Mouse (Mus musculus) layer of hippocampus, postnatal 36 days (tissue): Measurements from ENCODE around the gene Actl7b. TPM values are rescaled to one million over a fixed set of nuclear protein-coding genes. Genes with fewer than 3 reads are reported as not detected.

Source experiments
- DNase-seq, 2 experiments: peaks; one replicate each; pipeline ENCODE4 v3.0.0; 2022
- total RNA-seq, 2 experiments: library from RNA; stranded (reverse); gene quantifications; 2 replicates each; pipeline ENCODE4 v1.2.3; 2021

The Actl7b gene
- total RNA-seq, 2 experiments from 2014 or later = 0.25 TPM; not detected in 1

- DNase-seq = no peak
These were observed 28.1 kb downstream of the Actl7b start for GRCm38 (mm10) chr4:56713155-56713554.

- no peak for DNase-seq
These were observed 39.0 kb downstream of the Actl7b start for GRCm38 (mm10) chr4:56702234-56702633.

GRCm38 (mm10) chr4:56698671-56699070 lies 42.6 kb downstream of the Actl7b start:
- DNase-seq = no peak

DNA sequence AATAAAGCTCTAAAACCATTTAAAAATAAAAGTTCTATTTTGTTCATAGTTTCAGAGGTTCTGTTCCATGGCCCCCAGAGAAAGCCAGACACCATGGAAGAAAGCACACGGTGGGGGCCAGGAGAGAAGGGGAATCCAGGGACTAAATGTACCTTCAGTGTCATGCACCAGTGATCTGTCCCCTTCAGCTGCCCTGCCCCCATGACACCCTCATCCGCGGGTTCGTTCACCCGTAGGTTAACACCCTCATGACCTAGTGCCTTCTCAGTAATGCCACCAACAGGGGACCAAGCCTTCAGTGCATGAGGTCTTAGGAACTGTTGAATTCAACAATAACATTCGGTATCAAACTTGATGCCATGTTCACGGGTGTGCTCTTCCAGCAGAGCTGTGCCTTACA lies 44.8 kb downstream of the Actl7b start:
- no peak for DNase-seq

Other genes starting within 250 kb of the Actl7b start
- gene Gm26657, start 1.4 kb downstream of the Actl7b start, total RNA-seq = not detected
- gene Actl7a, start 2.0 kb upstream of the Actl7b start, total RNA-seq = not detected
- 10 to 100 TPM; 65.0 to 68.6 TPM for gene Elp1, start 60.9 kb upstream of the Actl7b start, total RNA-seq
- 10 to 100 TPM; 17.1 to 17.4 TPM for gene Fam206a, start 60.9 kb upstream of the Actl7b start, total RNA-seq
- 10 to 100 TPM; 12.5 to 15.7 TPM for gene Ctnnal1, start 123.7 kb upstream of the Actl7b start, total RNA-seq
- gene Tmem245, start 206.0 kb upstream of the Actl7b start, total RNA-seq = 10 to 100 TPM; 34.2 to 34.8 TPM
- gene Frrs1l, start 248.9 kb upstream of the Actl7b start, total RNA-seq = 100 to 1,000 TPM; 227 TPM